Mouse (Mus musculus) limb, embryonic 12.5 days (tissue): ENCODE measurements at regions not wholly inside any gene's neighbourhood (a gene's known extent, or its start where the extent isn't known, plus 50 kb on each side); places are given as distances from the start of the nearest gene placed in this dataset.

Experiments used
- ATAC-seq: fragments of 200-750 bp; cut with Nextera tagmentation; 2 replicates; pipeline ENCODE4 v1.8.0; 2017; ENCODE audit warnings: low read depth, moderate TSS enrichment; ENCODE audit not compliant: insufficient number of reproducible peaks, insufficient read depth, low FRiP score, low TSS enrichment
- H3K27ac ChIP-seq: fragments of 300-500 bp; sonication (generic); 2 replicates; pipeline ENCODE4 v1.5.1; 2016; ENCODE audit warnings: mild to moderate bottlenecking, moderate library complexity
- H3K27me3 ChIP-seq: fragments of 300-500 bp; sonication (generic); 2 replicates; pipeline ENCODE4 v1.6.1; 2016; ENCODE audit warnings: mild to moderate bottlenecking, moderate library complexity
- H3K36me3 ChIP-seq: fragments of 300-500 bp; sonication (generic); 2 replicates; pipeline ENCODE4 v1.6.1; 2016; ENCODE audit warnings: mild to moderate bottlenecking, moderate library complexity
- H3K4me1 ChIP-seq: fragments of 300-500 bp; sonication (generic); replicated peaks from 2 replicates; pipeline ENCODE4 v1.6.1; 2016
- H3K4me2 ChIP-seq: fragments of 300-500 bp; sonication (generic); 2 replicates; pipeline ENCODE4 v1.6.1; 2016; ENCODE audit warnings: mild to moderate bottlenecking, moderate library complexity
- H3K4me3 ChIP-seq: fragments of 300-500 bp; sonication (generic); replicated peaks from 2 replicates; pipeline ENCODE4 v1.5.1; 2016; ENCODE audit warnings: mild to moderate bottlenecking
- H3K9ac ChIP-seq: fragments of 300-500 bp; sonication (generic); replicated peaks from 2 replicates; pipeline ENCODE4 v1.6.1; 2016; ENCODE audit warnings: mild to moderate bottlenecking, moderate library complexity
- H3K9me3 ChIP-seq: fragments of 300-500 bp; sonication (generic); 2 replicates; pipeline ENCODE4 v1.6.1; 2016; ENCODE audit warnings: mild to moderate bottlenecking, moderate library complexity
- WGBS: fragments of 180-500 bp; shearing (Covaris S2); methylation state at CpG from one replicate; pipeline ENCODE4 v1.1.7; 2016; 5-methylcytosine and 5-hydroxymethylcytosine counted together

DNA sequence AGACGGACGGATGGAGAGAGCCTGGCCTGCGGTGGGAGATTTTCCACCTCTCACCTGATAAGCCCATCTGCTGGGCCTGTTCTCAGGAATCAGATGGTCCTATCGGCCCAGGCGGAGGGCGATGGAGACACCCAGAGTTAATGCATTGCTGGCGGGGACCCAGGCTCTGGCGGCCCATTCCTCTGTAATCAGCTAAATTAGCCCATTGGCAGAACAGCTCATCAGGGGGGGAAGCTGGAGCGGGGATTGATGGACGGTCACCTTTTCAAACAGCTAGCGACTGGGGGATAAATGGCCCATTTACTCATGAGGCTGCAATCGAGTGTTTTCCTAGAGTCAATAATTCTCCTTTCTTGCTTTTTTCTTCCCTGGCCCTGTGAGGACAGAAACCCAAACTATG lies 296.5 kb downstream of the Med13l start:
- no peaks in the 10 kb centered on the region for H3K9me3 ChIP-seq
- H3K27ac ChIP-seq, result no peak overlapping the region
- 33% methylated on average over 12 of the region's 12 CpGs for WGBS
- H3K4me3 ChIP-seq, result no peak overlapping the region
- H3K4me2 ChIP-seq, result no peak overlapping the region
- no peak for ATAC-seq
- no peaks in the 10 kb centered on the region for H3K36me3 ChIP-seq
- H3K9ac ChIP-seq, result no peak overlapping the region
- H3K27me3 ChIP-seq, result peaks cover 55% of the 10 kb centered on the region
- H3K4me1 ChIP-seq, result no peaks in the 10 kb centered on the region

DNA sequence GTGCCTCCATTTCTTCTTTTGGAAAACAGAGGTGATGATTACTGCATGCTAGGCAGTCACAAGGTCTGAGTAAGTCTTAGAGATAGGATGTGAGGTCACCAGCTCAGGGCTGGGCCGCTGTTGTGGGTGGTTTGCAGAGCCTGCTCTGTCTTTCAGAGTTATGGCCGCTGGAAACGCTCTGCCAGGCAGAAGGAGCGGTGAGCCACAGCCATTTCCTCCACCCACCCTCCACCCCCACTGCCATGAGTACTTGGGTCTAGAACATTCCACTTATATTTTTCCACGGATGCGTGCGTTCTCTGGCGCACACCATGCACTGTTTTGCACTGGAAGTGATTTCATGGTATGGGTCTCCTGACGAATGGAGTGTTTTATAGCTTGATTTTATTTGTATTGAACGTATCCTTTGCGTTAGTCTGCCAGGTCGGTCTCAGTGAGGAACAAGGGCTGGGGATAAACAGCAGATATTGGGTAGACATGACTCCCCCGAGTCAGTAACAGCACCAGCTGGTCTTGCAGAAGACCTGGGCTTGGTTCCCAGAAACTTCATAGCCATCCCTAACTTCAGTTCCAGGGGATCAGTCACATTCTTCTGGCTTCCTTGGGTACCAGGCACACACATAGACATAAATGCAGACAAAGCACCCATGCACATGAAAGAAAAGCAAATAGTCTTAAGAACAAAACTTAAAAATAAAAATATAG lies 300.8 kb downstream of the Med13l start:
- H3K9ac ChIP-seq, result no peak overlapping the region
- H3K9me3 ChIP-seq, result peaks cover 9% of the 10 kb centered on the region; the same call in 1 of the 2 replicates
- H3K36me3 ChIP-seq, result no peaks in the 10 kb centered on the region
- no peak overlapping the region for H3K4me3 ChIP-seq
- WGBS, result 71% methylated on average over 13 of the region's 13 CpGs
- no peak overlapping the region for H3K4me2 ChIP-seq
- no peak for ATAC-seq
- no peak overlapping the region for H3K27ac ChIP-seq
- no peaks in the 10 kb centered on the region; the same call in 1 of the 2 replicates for H3K4me1 ChIP-seq
- peaks cover 37% of the 10 kb centered on the region for H3K27me3 ChIP-seq

DNA sequence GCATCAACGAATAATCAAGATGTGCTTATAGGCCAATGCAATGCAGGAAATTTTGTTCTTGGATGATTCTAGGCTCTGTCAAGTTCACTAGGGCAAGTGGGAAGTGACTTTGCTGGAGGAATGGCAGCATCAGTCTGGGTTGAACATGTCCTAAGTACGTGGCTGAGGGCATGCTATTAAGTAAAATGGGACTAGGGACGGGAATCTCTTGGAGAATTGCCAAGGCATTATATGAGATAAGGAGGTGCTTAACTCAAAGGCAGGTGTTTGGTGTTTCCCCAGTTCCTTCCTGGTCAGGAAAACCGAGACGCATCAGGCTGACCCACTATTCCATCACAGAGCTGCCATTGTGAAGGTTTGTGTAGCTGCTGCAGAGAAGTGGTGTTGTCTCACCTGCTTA lies 307.0 kb downstream of the Med13l start:
- Histone ChIP-seq H3K27ac (no peak overlapping the region), H3K36me3 (no peaks in the 10 kb centered on the region), H3K9ac (no peak overlapping the region), H3K4me1 (no peaks in the 10 kb centered on the region; the same call in 1 of the 2 replicates), H3K4me3 (no peak overlapping the region), H3K27me3 (peaks cover 22% of the 10 kb centered on the region), H3K4me2 (no peak overlapping the region), H3K9me3 (peaks cover 13% of the 10 kb centered on the region; the same call in 1 of the 2 replicates)
- 83% methylated on average over 5 of the region's 5 CpGs for WGBS
- no peak for ATAC-seq

DNA sequence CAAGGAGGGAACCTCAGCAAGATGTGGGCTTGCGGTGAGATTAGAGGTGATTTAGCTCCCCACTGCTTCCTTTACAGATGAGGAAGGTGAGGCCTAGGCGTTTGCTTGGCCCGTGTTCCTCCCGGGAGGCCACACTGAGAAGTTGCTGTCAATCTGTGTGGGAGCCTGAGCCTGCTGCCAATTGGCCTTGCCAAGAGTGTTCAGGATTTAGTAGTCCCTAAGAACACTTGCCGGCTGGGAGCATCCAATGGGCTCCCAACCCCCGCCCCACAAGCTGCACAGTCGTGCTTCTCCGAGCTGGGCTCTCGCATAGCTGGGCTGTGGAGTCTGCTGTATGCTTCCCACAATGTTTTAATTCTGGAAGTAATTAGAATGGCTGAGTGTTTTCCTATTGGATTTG lies 308.9 kb downstream of the Med13l start:
- no peak overlapping the region for H3K9ac ChIP-seq
- no peaks in the 10 kb centered on the region for H3K36me3 ChIP-seq
- 0 out of 2 replicates have a peak, but pooled peaks cover 7% of the 10 kb centered on the region for H3K9me3 ChIP-seq
- H3K27me3 ChIP-seq, result peaks cover 37% of the 10 kb centered on the region
- H3K4me2 ChIP-seq, result no peak overlapping the region
- ATAC-seq, result no peak
- 59% methylated on average over 9 of the region's 9 CpGs for WGBS
- no peak overlapping the region for H3K4me3 ChIP-seq
- peaks cover 6% of the 10 kb centered on the region; the same call in 1 of the 2 replicates for H3K4me1 ChIP-seq
- H3K27ac ChIP-seq, result no peak overlapping the region

DNA sequence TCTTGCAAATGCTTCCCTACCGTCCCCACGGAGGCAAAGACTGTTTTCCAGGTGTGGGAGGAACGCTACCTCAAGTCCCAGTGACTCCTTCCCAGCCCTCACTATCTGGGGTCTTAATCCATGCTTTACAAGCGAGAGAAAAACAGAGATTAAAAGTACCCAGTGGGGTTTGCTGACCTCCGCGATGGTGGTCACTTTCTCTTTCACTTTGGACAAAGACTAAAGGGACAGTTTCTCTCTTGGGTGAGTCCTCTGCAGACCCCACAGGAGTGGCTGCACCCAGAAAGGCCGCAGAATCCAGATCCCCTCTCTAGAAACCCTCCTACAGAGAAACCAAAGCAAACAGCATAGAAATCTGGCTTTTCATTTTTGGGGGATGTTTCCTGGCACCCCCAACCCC lies 313.4 kb downstream of the Med13l start:
- Histone ChIP-seq H3K4me3 (no peak overlapping the region), H3K36me3 (no peaks in the 10 kb centered on the region), H3K27ac (no peak overlapping the region), H3K9me3 (no peaks in the 10 kb centered on the region), H3K9ac (no peak overlapping the region), H3K4me1 (peaks cover 19% of the 10 kb centered on the region), H3K27me3 (peaks cover 69% of the 10 kb centered on the region), H3K4me2 (no peak overlapping the region)
- 40% methylated on average over 7 of the region's 7 CpGs for WGBS
- ATAC-seq, result no peak

DNA sequence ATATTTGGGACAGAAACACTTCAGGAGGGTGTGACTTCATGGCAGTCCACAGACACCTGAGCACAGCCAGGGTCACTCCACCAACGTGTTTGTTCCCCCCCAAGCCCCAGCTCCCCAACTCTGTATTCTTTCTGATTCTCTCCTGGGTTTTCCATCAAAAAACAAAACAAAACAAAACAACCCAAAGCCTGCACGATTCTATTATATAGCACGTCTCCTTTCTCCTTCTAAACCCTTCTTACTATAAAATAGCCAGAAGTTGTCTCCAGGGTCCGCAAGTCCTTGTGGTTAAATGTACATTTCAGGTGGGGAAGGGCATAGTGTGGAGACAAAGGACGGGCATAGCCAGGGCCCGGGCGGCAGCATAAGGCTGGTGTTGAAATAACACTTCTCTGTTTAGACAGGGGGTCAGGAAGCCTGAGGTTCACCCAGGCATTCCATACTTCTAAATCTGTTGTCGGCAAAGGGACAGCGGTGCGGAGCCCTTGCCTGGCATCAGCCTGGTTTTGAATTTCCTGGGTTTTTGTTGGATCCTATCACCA lies 314.7 kb downstream of the Med13l start:
- H3K4me2 ChIP-seq, result no peak overlapping the region
- H3K9me3 ChIP-seq, result no peaks in the 10 kb centered on the region
- H3K4me1 ChIP-seq, result peaks cover 27% of the 10 kb centered on the region
- no peaks in the 10 kb centered on the region for H3K36me3 ChIP-seq
- ATAC-seq, result no peak
- H3K27me3 ChIP-seq, result peaks cover 69% of the 10 kb centered on the region
- H3K27ac ChIP-seq, result no peak overlapping the region
- no peak overlapping the region for H3K4me3 ChIP-seq
- WGBS, result 51% methylated on average over 10 of the region's 10 CpGs
- H3K9ac ChIP-seq, result no peak overlapping the region

DNA sequence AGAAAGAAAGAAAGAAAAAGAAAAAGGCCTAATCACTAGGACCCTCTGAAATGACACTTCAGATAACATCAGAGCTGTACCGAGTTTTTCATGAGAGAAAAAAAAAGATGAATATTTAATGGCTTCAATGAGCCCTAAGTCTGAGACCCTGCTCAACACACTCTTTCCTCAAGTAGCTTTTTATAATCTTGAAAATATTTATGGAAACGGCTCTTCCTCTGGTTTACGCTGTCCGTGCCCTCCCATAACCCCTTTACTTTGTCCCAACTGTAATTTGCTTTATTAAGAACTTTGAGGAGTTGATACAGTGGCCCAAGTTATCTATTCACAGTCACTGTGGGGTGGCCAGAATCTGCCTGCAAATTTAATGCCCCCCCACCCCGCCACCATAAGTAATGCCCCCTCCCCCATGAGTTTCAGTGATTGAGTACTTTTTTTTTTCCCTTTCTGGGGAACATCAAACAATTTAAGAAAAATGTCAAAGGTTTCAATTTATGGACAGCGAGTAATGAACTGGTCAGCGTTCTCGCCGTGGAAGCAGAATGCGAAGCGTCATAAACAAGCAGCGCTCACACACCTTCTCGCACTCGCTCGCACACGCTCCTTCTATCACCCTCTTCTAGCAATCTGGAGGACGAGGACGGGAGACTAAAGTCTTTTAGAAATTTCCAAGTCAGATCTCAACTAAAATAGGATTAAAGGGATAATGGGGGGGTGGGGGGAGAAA lies 316.3 kb downstream of the Med13l start:
- Histone ChIP-seq H3K9ac (0 out of 2 replicates have a peak overlapping the region, but pooled peaks have one; percentile 8), H3K27ac (0 out of 2 replicates have a peak overlapping the region, but pooled peaks have one; percentile 17), H3K4me1 (peaks cover 32% of the 10 kb centered on the region), H3K36me3 (no peaks in the 10 kb centered on the region), H3K4me3 (peak overlapping the region; percentile 31), H3K9me3 (no peaks in the 10 kb centered on the region), H3K27me3 (peaks cover 73% of the 10 kb centered on the region), H3K4me2 (peak overlapping the region; percentile 57)
- WGBS, result 7% methylated on average over 18 of the region's 18 CpGs
- ATAC-seq, result no peak

DNA sequence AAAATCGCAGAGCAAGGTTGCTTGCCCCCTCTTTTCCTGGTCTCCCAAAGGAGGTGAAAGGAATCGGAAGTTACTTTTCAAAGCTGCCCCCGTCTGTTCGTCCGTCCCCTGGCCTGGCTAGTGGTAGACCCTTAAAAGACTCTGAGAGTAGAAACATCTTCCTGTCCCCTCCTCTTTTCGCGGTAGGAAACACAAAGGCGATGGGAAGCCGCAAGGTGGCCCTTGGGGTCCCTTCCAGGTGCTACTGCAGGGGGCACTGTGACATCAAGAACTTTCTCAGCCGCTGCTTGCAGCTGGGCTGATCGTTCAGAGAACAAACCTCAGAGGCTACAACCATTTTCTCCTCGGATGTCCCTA lies 316.8 kb downstream of the Med13l start:
- H3K9me3 ChIP-seq, result no peaks in the 10 kb centered on the region
- WGBS, result 0% methylated on average over 12 of the region's 12 CpGs
- ATAC-seq, result no peak
- H3K4me1 ChIP-seq, result peaks cover 32% of the 10 kb centered on the region
- peak overlapping the region; percentile 57 for H3K4me2 ChIP-seq
- H3K4me3 ChIP-seq, result peak overlapping the region; percentile 31
- H3K36me3 ChIP-seq, result no peaks in the 10 kb centered on the region
- 0 out of 2 replicates have a peak overlapping the region, but pooled peaks have one; percentile 8 for H3K9ac ChIP-seq
- peaks cover 79% of the 10 kb centered on the region for H3K27me3 ChIP-seq
- 0 out of 2 replicates have a peak overlapping the region, but pooled peaks have one; percentile 17 for H3K27ac ChIP-seq

DNA sequence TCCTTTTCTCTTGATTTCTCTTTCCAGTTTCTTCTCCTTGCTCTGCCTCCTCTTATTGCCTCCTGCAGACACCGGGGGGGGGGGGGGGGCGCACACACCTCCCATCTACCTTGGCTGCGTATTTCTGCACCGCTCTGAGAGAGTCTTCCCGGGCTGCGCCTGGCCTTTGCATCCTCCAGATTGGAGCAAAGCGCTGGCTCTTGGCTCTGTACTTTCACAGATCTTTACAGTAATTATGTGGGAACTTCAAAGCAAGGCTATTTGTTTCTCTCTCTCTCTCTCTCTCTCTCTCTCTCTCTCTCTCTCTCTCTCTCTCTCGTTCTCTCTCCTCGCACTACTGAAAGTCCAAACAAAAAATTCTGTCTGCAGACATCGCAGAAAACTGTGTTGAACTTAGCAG lies 317.4 kb downstream of the Med13l start:
- Histone ChIP-seq H3K9ac (peak overlapping the region; percentile 27; the same call in 1 of the 2 replicates), H3K27me3 (peaks cover 79% of the 10 kb centered on the region), H3K9me3 (no peaks in the 10 kb centered on the region), H3K4me3 (no peak overlapping the region), H3K36me3 (no peaks in the 10 kb centered on the region), H3K4me2 (peak overlapping the region; percentile 57), H3K4me1 (peaks cover 32% of the 10 kb centered on the region), H3K27ac (no peak overlapping the region; the same call in 1 of the 2 replicates)
- ATAC-seq, result no peak
- 10% methylated on average over 10 of the region's 10 CpGs for WGBS

DNA sequence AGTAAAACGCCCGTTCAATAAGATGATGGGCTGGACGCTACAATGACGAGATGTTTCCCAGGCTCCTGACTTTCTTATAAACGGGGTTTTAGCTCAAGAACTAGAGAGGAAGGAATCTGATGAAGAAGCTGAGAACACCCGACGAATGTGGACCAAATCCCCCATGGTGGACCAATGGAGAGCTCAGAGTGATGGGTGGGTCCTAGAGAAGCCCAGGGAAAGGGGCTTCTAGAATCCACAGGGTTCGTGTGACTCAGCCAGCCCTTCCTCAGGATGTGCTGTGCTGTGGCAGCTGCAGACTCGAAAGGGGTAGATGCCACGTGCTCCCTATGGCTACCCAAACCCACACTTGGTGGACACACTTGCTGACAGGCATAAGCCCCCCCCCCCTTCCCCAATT lies 318.2 kb downstream of the Med13l start:
- no peak overlapping the region for H3K4me2 ChIP-seq
- H3K9me3 ChIP-seq, result no peaks in the 10 kb centered on the region
- no peak for ATAC-seq
- H3K4me1 ChIP-seq, result peaks cover 31% of the 10 kb centered on the region
- H3K27ac ChIP-seq, result no peak overlapping the region
- no peak overlapping the region for H3K9ac ChIP-seq
- H3K4me3 ChIP-seq, result no peak overlapping the region
- H3K27me3 ChIP-seq, result peaks cover 70% of the 10 kb centered on the region
- 27% methylated on average over 10 of the region's 10 CpGs for WGBS
- no peaks in the 10 kb centered on the region for H3K36me3 ChIP-seq

DNA sequence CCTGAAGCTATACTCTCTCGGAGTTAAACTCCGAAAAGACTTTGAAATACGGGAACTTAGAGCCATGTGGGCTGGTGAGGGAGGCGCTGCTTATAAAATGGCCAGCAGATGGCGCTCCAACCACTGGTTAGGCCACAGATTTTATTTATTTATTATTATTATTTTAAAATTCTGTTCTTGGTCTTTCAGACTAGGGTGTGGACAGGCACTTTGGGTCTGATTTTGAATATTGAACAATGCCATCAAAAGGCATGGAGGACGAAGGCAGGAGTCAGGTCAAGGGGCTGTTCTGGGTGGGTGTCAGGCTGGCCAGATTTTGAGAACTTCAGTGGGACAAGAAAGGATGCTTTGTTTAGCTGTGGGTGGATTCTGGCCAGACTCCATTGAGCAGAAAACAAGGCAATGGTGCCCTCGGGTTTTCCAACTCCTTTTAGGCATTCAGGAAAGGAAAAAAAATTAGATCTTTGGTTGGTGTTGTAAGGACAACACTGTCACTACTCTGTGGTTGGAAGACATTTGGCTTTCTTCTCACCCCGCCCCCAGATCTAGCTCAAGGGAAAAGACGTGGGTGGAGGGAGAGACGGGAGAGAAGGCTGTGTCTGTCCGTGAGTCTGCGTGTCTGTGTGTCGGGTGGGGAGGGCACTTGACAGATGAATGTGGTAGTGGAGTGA lies 319.5 kb downstream of the Med13l start:
- H3K4me1 ChIP-seq, result peaks cover 23% of the 10 kb centered on the region
- H3K36me3 ChIP-seq, result no peaks in the 10 kb centered on the region
- no peak overlapping the region for H3K4me3 ChIP-seq
- H3K9ac ChIP-seq, result no peak overlapping the region
- H3K9me3 ChIP-seq, result no peaks in the 10 kb centered on the region
- H3K27ac ChIP-seq, result 0 out of 2 replicates have a peak overlapping the region, but pooled peaks have one; percentile 23
- peaks cover 71% of the 10 kb centered on the region for H3K27me3 ChIP-seq
- 16% methylated on average over 13 of the region's 13 CpGs for WGBS
- H3K4me2 ChIP-seq, result no peak overlapping the region
- ATAC-seq, result no peak
